Mouse (Mus musculus) olfactory bulb, adult 2 months (tissue): ENCODE measurements at regions not wholly inside any gene's neighbourhood (a gene's known extent, or its start where the extent isn't known, plus 50 kb on each side); places are given as distances from the start of the nearest gene placed in this dataset.
A peak's percentile ranks its signal among the peaks of the same experiment; 100 is the strongest.

Experiments
- H3K27ac ChIP-seq: fragments of 200-500 bp; 2 replicates; pipeline ENCODE4 v1.5.1; 2012; ENCODE audit warnings: low read depth, low read length; ENCODE audit not compliant: insufficient read depth
- H3K4me1 ChIP-seq: fragments of 200-500 bp; 2 replicates; pipeline ENCODE4 v1.6.1; 2012; ENCODE audit warnings: low read length; ENCODE audit not compliant: control insufficient read depth, insufficient read depth
- H3K4me3 ChIP-seq: fragments of 200-500 bp; 2 replicates; pipeline ENCODE4 v1.5.1; 2012; ENCODE audit warnings: mild to moderate bottlenecking, low read depth, low read length, moderate library complexity; ENCODE audit not compliant: insufficient read depth
- CTCF ChIP-seq: fragments of 200-500 bp; IDR thresholded peaks from 2 replicates; pipeline ENCODE4 v1.5.1; 2012; ENCODE audit warnings: low read depth, mild to moderate bottlenecking, low read length, moderate library complexity; ENCODE audit not compliant: insufficient read depth
- POLR2A ChIP-seq: fragments of 200-500 bp; IDR thresholded peaks from 2 replicates; pipeline ENCODE4 v1.6.1; 2012; ENCODE audit warnings: mild to moderate bottlenecking, low read depth, low read length, moderate library complexity; ENCODE audit not compliant: insufficient read depth
- WGBS: fragments of 180-500 bp; shearing (Covaris S2); methylation state at CpG from one replicate; pipeline ENCODE4 v1.1.7; 2018; 5-methylcytosine and 5-hydroxymethylcytosine counted together

GRCm38 (mm10) chr3:105215729-105216128 is 149.1 kb downstream of the 4930564D02Rik start:
- 42% methylated on average over 7 of the region's 7 CpGs for WGBS
- Histone ChIP-seq H3K27ac (no peak overlapping the region), H3K4me3 (no peak overlapping the region), H3K4me1 (peaks cover 3% of the 10 kb centered on the region; the same call in 1 of the 2 replicates)
- TF ChIP-seq CTCF (no peak), POLR2A (no peak)

DNA sequence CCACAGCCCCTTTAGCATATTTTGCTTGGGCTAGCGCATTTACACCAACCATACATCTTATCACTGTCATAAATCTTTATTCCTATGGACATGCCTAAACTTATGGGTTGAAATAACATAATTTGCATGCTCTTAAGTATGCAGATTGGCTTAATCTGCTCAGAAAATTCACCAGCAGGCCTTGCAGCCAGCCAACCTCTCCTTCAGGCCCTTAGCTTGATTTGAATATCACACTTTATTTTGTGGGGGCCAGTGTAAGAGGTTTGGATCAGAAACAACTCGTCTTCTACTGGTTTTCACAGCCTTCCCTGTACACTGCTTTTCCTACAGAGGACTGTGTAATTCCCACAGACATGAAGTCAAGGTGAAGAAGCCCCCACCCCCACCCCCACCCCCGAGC is 153.0 kb downstream of the 4930564D02Rik start:
- no peak for TF ChIP-seq POLR2A
- TF ChIP-seq CTCF = no peak
- peaks cover 8% of the 10 kb centered on the region for H3K4me1 ChIP-seq
- no peak overlapping the region for H3K4me3 ChIP-seq
- H3K27ac ChIP-seq = no peak overlapping the region
- 81% methylated on average over 3 of the region's 3 CpGs for WGBS

GRCm38 (mm10) chr3:105220641-105221040 is 154.0 kb downstream of the 4930564D02Rik start:
- Histone ChIP-seq H3K27ac (no peak overlapping the region), H3K4me1 (peaks cover 11% of the 10 kb centered on the region), H3K4me3 (no peak overlapping the region)
- WGBS = 68% methylated on average over 1 of the region's 1 CpGs
- TF ChIP-seq POLR2A (no peak), CTCF (no peak)

DNA sequence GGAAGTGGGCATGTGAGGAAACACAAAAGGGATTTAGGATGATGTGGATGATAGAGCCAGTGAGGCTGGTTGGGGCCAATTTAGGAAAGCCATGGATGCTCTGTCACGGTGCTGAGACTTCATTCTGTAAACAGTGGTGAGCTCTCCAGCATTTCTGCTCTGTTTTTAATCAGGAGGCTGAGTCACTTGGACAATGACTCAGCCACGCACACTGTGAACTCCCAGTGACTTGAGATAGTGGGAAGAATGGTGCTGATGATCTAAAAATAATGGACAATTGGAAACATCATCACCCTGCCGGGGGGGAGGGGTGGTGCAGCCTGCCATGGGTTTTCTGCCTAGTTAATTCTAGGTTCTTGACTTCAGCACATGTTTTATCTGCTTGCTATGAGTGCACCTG is 156.3 kb downstream of the 4930564D02Rik start:
- H3K27ac ChIP-seq = peak overlapping the region; percentile 77
- H3K4me1 ChIP-seq = peaks cover 11% of the 10 kb centered on the region
- H3K4me3 ChIP-seq = no peak overlapping the region
- 32% methylated on average over 3 of the region's 3 CpGs for WGBS
- TF ChIP-seq POLR2A (no peak), CTCF (no peak)

DNA sequence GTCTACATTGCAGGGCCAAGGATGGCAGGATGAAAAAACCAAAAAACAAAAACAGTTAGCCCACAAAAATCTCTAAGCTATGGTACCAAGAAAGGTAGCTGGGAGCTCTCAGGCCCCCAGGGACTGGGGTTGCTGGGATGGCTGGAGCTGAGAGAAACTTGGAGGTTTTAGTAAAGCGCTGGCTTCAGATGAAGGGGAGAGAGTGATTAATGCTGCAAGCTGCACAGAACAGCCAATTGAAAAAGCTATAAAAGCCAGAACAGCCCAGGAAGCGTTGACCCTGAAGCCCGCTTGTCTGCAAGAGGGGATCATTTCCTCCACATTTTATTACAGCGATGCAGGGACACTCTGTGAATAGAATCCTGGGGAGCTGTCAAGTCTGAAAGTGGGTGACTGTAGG is 157.0 kb downstream of the 4930564D02Rik start:
- Histone ChIP-seq H3K4me3 (no peak overlapping the region), H3K4me1 (peaks cover 11% of the 10 kb centered on the region), H3K27ac (0 out of 2 replicates have a peak overlapping the region, but pooled peaks have one; percentile 20)
- 69% methylated on average over 4 of the region's 4 CpGs for WGBS
- no peak for TF ChIP-seq CTCF
- no peak for TF ChIP-seq POLR2A

GRCm38 (mm10) chr3:105227551-105227950 is 160.9 kb downstream of the 4930564D02Rik start:
- 63% methylated on average over 1 of the region's 1 CpGs for WGBS

DNA sequence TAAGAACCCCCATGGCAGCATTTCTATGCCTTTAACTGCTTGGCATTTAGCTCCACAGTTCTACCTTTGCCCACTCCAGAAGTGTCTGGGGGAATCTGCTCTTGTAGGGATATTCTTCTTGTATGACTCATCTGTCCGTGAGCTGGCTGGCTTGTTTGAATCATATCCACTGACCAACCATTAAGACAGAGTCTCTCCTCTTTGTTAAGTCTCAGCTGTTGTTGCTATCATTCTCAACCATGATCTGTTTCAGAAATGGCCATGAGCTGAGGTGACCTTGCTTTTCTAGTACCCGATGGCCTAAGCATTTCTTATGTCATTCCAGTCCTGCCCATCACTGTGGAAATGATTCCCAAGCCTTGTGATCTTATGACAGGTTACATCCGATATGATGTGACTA is 161.8 kb downstream of the 4930564D02Rik start:
- Histone ChIP-seq H3K27ac (no peak overlapping the region), H3K4me1 (peaks cover 8% of the 10 kb centered on the region; the same call in 1 of the 2 replicates), H3K4me3 (no peak overlapping the region)
- WGBS = 85% methylated on average over 3 of the region's 3 CpGs
- TF ChIP-seq POLR2A (no peak), CTCF (no peak)

More at GRCm38 (mm10) chr3:105227551-105227950, 160.9 kb downstream of the 4930564D02Rik start:
- Histone ChIP-seq H3K4me3 (no peak overlapping the region), H3K27ac (no peak overlapping the region), H3K4me1 (peaks cover 10% of the 10 kb centered on the region)
- TF ChIP-seq CTCF = no peak
- TF ChIP-seq POLR2A = no peak

DNA sequence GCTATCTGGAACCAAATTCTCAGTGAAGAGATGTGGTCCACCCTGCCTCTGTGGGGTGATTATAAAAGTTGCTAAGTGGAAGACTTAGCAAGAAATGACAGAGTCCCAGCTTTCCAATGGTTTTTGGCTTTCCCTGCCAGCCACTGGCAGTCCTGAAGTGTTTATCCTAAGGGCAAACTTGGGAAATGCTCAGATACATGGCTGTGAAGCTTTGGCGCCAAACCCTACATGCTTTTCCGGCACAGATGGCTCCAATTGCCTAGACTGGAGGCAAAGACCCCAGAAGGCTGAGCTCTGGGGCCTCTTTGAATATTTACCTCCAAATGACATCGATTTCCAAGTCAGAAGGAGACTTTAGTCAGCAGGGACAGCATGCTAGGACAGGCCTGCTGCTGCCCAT is 174.4 kb downstream of the 4930564D02Rik start:
- no peaks in the 10 kb centered on the region for H3K4me1 ChIP-seq
- TF ChIP-seq POLR2A = no peak
- no peak for TF ChIP-seq CTCF
- no peak overlapping the region for H3K4me3 ChIP-seq
- 85% methylated on average over 3 of the region's 3 CpGs for WGBS
- no peak overlapping the region for H3K27ac ChIP-seq

DNA sequence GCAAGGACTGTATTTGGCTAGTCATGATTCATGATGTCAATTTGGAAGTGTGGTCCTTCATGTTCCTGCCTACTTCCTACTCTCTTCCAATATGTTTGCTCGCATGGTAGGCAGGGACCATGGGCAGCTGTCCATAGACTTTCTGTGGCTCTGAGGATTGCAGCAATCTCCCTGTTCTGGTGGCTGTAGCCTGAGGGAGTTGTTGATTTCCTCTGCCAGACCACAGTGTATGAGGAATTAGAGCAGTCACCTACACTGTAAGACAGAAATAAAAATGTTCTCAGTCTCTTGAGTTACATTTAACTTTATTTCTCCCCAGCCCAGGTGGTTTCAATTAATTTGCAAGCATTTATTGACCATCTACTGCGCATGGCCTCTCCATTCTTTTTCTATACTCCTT is 190.5 kb downstream of the 4930564D02Rik start:
- Histone ChIP-seq H3K27ac (no peak overlapping the region), H3K4me1 (peaks cover 2% of the 10 kb centered on the region; the same call in 1 of the 2 replicates), H3K4me3 (no peak overlapping the region)
- WGBS = 65% methylated on average over 2 of the region's 2 CpGs
- TF ChIP-seq CTCF = no peak
- TF ChIP-seq POLR2A = no peak

DNA sequence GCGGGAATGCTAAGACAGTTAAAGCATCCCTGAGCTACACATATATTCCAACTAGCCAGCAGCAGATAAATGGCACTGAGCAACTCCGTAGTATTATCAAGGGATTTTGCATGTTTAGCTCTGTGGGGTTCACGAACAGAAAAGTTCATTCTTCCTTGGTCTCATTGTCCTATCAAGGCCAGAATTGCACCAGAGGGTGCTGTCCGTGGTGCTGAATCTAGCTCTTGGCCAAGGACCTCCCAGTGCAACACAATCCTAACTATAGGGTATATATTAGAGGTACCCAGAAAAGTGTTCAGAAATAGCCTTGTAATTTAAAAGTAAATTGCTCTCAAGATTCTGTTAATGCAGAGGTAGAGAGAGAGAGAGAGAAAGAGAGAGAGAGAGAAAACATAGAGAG is 176.9 kb upstream of the Kcnd3 start:
- H3K27ac ChIP-seq = no peak overlapping the region
- no peak overlapping the region for H3K4me3 ChIP-seq
- no peaks in the 10 kb centered on the region for H3K4me1 ChIP-seq
- no peak for TF ChIP-seq POLR2A
- no peak for TF ChIP-seq CTCF
- WGBS = 72% methylated on average over 4 of the region's 4 CpGs

- H3K4me3 ChIP-seq = no peak overlapping the region
- no peak overlapping the region for H3K27ac ChIP-seq
- TF ChIP-seq POLR2A (no peak), CTCF (no peak)
- no peaks in the 10 kb centered on the region for H3K4me1 ChIP-seq
- WGBS = 62% methylated on average over 5 of the region's 5 CpGs
Observed at GRCm38 (mm10) chr3:105280971-105281370, 171.2 kb upstream of the Kcnd3 start.
